Mouse (Mus musculus) heart, adult 8-10 months (tissue): ENCODE measurements around the gene Rufy2. TPM values are rescaled to one million over a fixed set of nuclear protein-coding genes. Genes with fewer than 3 reads are reported as not detected.
"Not testable (repeated sequence)": the region's sequence is repeated elsewhere in the genome, so short reads cannot be mapped to it uniquely, and the experiment has no call there.

ENCODE experiments used
- DNase-seq: peaks from one replicate; pipeline ENCODE4 v3.0.0; 2022; ENCODE audit warnings: low spot score
- total RNA-seq, 4 experiments: library from RNA; stranded (reverse); gene quantifications; 2 replicates each; pipeline ENCODE4 v1.2.4; 2022

Rufy2 gene
- total RNA-seq, 4 experiments from 2014 or later, result 6.4 to 10.8 (median 9.6) TPM

GRCm38 (mm10) chr10:63051267-63051666, 71.2 kb downstream of the Rufy2 start:
- no peak for DNase-seq

GRCm38 (mm10) chr10:63052011-63052410, 72.0 kb downstream of the Rufy2 start:
- no peak for DNase-seq

GRCm38 (mm10) chr10:63053007-63053406, 73.0 kb downstream of the Rufy2 start:
- DNase-seq, result no peak

- DNase-seq, result not testable (repeated sequence)
These were observed 74.0 kb downstream of the Rufy2 start for GRCm38 (mm10) chr10:63054071-63054470.

GRCm38 (mm10) chr10:63054586-63054985, 74.6 kb downstream of the Rufy2 start:
- no peak for DNase-seq

GRCm38 (mm10) chr10:63056966-63057750, 77.1 kb downstream of the Rufy2 start:
- DNase-seq, result peak; percentile 58

- no peak for DNase-seq
These were observed 79.8 kb downstream of the Rufy2 start, which contains the start of gene Pbld1 for GRCm38 (mm10) chr10:63059862-63060261. Gene Pbld1, plus strand, starts transcription at chr10:63060162.

GRCm38 (mm10) chr10:63060406-63060805, 80.4 kb downstream of the Rufy2 start:
- DNase-seq, result peak; percentile 62

GRCm38 (mm10) chr10:63061266-63061665, 81.2 kb downstream of the Rufy2 start:
- DNase-seq, result no peak

- no peak for DNase-seq
These were observed 82.7 kb downstream of the Rufy2 start for GRCm38 (mm10) chr10:63062696-63063095.

GRCm38 (mm10) chr10:63063365-63063764, 83.3 kb downstream of the Rufy2 start:
- DNase-seq, result no peak

- no peak for DNase-seq
These were observed 84.5 kb downstream of the Rufy2 start for GRCm38 (mm10) chr10:63064516-63064915.

GRCm38 (mm10) chr10:63065561-63065960, 85.5 kb downstream of the Rufy2 start:
- DNase-seq, result no peak

GRCm38 (mm10) chr10:63065988-63066387, 86.0 kb downstream of the Rufy2 start:
- DNase-seq, result peak; percentile 67

Other genes starting within 250 kb of the Rufy2 start
- 10 to 100 TPM; 43.1 to 52.2 (median 47.1) TPM for gene Ccar1, start 187.9 kb upstream of the Rufy2 start, total RNA-seq
- gene Tet1, start 71.2 kb upstream of the Rufy2 start, total RNA-seq, result 1 to 10 TPM; 4.2 to 8.8 (median 6.8) TPM
- 10 to 100 TPM; 23.4 to 29.5 (median 23.9) TPM for gene Slc25a16, start 59.6 kb upstream of the Rufy2 start, total RNA-seq
- gene Dna2, start 33.2 kb upstream of the Rufy2 start, total RNA-seq, result under 1 TPM; 0.38 to 0.66 (median 0.57) TPM
- gene Hnrnph3, start 44.0 kb downstream of the Rufy2 start, total RNA-seq, result 10 to 100 TPM; 28.4 to 38.8 (median 30.2) TPM
- 10 to 100 TPM in 2 of 4 experiments, 1 to 10 TPM in 2; 8.9 to 13.2 (median 10.3) TPM for gene Pbld2, start 44.1 kb downstream of the Rufy2 start, total RNA-seq
- 1 to 10 TPM; 1.0 to 2.8 (median 2.0) TPM for gene Pbld1, start 79.9 kb downstream of the Rufy2 start, total RNA-seq
- not detected for gene Atoh7, start 119.4 kb downstream of the Rufy2 start, total RNA-seq
- 100 to 1,000 TPM in 3 of 4 experiments, 10 to 100 TPM in 1; 99.8 to 126 (median 104) TPM for gene Mypn, start 223.7 kb downstream of the Rufy2 start, total RNA-seq